Mouse (Mus musculus): ENCODE results near the gene Gm20696.

Gm20696 gene

GRCm38 (mm10) chr6:99506816-99507215, 159.8 kb downstream of the Gm20696 start:
- in situ Hi-C loops (cut with MboI; ENCODE audit: low pct_unique_long_range_greater_than_20kb in 1 of 2, low sequenced_read_pairs in 2 of 2, unreplicated experiment in 1 of 2) = no loop called here

GRCm38 (mm10) chr6:99503741-99504140, 162.9 kb downstream of the Gm20696 start:
- in situ Hi-C loops (cut with MboI; ENCODE audit: low pct_unique_long_range_greater_than_20kb in 1 of 2, low sequenced_read_pairs in 2 of 2, unreplicated experiment in 1 of 2) = no loop called here

GRCm38 (mm10) chr6:99502727-99503126, 163.9 kb downstream of the Gm20696 start:
- in situ Hi-C loops (cut with MboI; ENCODE audit: low pct_unique_long_range_greater_than_20kb in 1 of 2, low sequenced_read_pairs in 2 of 2, unreplicated experiment in 1 of 2) = no loop called here

DNA sequence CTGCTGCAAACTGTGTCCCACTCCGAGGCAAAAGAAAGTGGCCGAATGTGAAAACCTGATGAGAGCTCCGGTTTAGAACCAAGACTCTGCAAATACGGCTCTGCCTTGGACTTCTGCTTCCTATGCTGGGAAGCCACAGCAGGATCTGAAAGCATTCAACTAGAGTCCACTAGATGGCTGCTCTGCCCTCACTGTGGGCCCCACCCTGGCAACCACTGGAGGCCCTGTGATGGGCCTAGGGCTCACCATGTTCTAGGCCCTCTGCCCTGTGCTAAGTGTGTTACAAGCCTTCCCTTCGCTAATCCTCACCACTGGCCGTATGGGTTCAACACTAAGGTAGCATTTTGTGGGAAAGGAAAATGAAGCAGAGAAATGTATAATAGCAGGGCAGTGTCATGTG, 164.3 kb downstream of the Gm20696 start:
- in situ Hi-C loops (cut with MboI; ENCODE audit: low pct_unique_long_range_greater_than_20kb in 1 of 2, low sequenced_read_pairs in 2 of 2, unreplicated experiment in 1 of 2) = no loop called here

GRCm38 (mm10) chr6:99500570-99501270, 165.9 kb downstream of the Gm20696 start:
- in situ Hi-C loops (cut with MboI; ENCODE audit: low pct_unique_long_range_greater_than_20kb in 1 of 2, low sequenced_read_pairs in 2 of 2, unreplicated experiment in 1 of 2) = no loop called here

GRCm38 (mm10) chr6:99498082-99498481, 168.5 kb downstream of the Gm20696 start:
- in situ Hi-C loops (cut with MboI; ENCODE audit: low pct_unique_long_range_greater_than_20kb in 1 of 2, low sequenced_read_pairs in 2 of 2, unreplicated experiment in 1 of 2) = no loop called here

DNA sequence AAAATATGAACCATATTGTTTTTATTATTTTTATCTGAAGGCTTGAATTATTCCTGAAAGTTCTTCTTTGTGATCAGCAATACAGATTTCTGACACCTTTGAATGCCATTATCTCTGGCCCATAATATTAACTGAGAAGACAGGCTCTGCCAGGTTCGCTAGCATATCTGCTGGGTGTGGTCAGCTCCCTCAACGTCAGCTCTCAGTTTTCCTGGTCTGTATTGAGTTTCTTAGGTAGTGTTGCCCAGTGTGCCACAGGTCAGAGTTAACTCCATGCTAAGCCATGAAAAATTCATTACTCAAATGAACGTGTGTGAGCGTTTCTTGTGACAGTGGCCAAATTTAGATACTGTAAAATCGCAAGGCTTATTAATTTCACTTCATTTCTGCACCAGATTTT, 170.5 kb downstream of the Gm20696 start:
- in situ Hi-C loops (cut with MboI; ENCODE audit: low pct_unique_long_range_greater_than_20kb in 1 of 2, low sequenced_read_pairs in 2 of 2, unreplicated experiment in 1 of 2) = no loop called here

DNA sequence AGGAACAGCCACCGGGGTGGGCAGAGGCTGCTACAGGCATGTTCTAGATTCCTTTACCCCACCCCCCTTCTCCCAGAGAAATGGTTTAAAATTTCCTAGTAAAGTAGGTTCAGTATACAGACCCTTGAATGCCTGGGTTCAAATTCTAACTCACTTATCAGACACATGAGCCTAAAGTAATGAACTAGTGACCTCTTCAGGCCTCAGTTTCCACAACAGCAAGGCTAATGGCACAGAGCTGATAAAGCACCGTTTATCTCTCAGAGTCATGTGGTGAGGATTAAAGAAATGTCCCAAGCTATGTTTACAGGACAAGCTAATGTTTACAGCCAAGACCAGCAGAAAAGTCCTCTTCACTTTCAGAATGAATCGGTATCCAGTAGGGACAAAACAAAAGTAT, 173.7 kb downstream of the Gm20696 start:
- in situ Hi-C loops (cut with MboI; ENCODE audit: low pct_unique_long_range_greater_than_20kb in 1 of 2, low sequenced_read_pairs in 2 of 2, unreplicated experiment in 1 of 2) = no loop called here

GRCm38 (mm10) chr6:99491979-99492544, 174.5 kb downstream of the Gm20696 start:
- in situ Hi-C loops (cut with MboI; ENCODE audit: low pct_unique_long_range_greater_than_20kb in 1 of 2, low sequenced_read_pairs in 2 of 2, unreplicated experiment in 1 of 2) = no loop called here

- in situ Hi-C loops (cut with MboI; ENCODE audit: low pct_unique_long_range_greater_than_20kb in 1 of 2, low sequenced_read_pairs in 2 of 2, unreplicated experiment in 1 of 2) = no loop called here
Observed at GRCm38 (mm10) chr6:99491146-99491545, 175.5 kb downstream of the Gm20696 start.

GRCm38 (mm10) chr6:99489900-99490648, 176.5 kb downstream of the Gm20696 start:
- in situ Hi-C loops (cut with MboI; ENCODE audit: low pct_unique_long_range_greater_than_20kb in 1 of 2, low sequenced_read_pairs in 2 of 2, unreplicated experiment in 1 of 2) = no loop called here

- in situ Hi-C loops (cut with MboI; ENCODE audit: low pct_unique_long_range_greater_than_20kb in 1 of 2, low sequenced_read_pairs in 2 of 2, unreplicated experiment in 1 of 2) = no loop called here
Observed at GRCm38 (mm10) chr6:99489423-99489822, 177.2 kb downstream of the Gm20696 start.

DNA sequence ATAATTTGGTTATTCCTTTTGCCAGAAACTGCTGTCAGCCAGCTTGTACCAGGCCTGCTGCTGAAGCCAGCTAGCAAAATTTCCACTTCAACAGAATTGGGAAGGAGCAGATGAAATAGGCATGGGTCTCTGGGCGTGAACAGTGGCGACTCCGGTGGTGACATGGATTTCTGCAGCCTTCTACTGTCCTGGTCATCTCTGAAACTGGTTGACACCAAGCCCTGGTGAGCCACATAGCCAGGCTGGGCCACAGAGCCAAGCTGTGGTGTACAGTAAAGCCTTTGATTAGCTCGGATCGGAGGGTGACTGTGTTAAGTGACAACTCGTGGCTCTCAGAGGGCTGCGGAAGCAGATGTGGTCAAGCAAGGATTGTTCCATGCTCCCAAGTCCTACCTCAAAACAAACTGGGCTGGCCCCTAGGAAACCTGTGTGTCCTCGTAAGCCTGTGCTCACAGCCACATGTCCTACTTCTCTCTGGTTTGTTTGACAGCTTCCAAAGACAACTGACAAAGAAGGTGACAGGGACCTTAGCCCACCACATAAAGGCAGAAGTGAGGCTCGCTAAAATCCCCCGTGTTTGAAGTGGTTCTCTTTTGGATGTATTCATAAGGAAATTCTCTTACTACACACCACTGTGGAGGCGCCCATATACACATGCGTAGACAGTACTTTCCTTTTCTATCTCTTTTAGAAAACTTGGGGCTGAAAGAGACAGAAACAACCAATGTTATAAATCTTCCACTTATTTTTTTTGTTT, 180.5 kb downstream of the Gm20696 start:
- in situ Hi-C loops (cut with MboI; ENCODE audit: low pct_unique_long_range_greater_than_20kb in 1 of 2, low sequenced_read_pairs in 2 of 2, unreplicated experiment in 1 of 2) = no loop called here

DNA sequence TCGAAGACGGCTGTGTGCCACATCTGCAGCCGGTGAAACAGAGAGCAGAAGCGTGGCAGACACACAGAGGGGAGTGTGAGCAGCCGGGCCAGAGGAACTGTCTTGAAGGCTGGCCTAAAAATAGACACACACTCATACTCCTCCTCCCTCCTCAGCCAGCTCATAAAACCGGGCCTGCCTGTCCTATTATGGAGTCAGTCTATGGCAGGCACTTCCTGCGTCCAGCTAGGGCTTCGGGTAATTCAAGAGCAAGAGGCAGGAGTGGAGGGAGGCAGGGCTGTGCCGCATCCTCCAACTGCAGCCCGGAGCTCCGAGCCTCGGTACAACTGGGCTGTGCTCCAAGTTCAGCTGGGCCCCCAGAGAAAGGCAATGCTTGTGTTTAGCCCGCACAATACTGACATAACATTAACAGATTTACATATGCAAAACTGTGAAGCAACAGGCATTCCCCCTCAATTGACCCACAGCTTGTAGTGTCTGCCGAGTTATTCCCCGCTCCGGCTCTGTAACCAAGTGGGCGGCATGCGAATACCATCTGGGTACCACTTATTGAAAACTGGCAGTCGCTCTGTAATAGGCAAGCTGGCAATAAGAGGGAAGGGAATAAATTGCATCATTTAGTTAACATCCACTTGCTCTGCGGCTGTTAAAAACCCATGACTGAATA, 181.2 kb downstream of the Gm20696 start:
- in situ Hi-C loops (cut with MboI; ENCODE audit: low pct_unique_long_range_greater_than_20kb in 1 of 2, low sequenced_read_pairs in 2 of 2, unreplicated experiment in 1 of 2) = no loop called here

GRCm38 (mm10) chr6:99484884-99485216, 181.7 kb downstream of the Gm20696 start:
- in situ Hi-C loops (cut with MboI; ENCODE audit: low pct_unique_long_range_greater_than_20kb in 1 of 2, low sequenced_read_pairs in 2 of 2, unreplicated experiment in 1 of 2) = no loop called here

DNA sequence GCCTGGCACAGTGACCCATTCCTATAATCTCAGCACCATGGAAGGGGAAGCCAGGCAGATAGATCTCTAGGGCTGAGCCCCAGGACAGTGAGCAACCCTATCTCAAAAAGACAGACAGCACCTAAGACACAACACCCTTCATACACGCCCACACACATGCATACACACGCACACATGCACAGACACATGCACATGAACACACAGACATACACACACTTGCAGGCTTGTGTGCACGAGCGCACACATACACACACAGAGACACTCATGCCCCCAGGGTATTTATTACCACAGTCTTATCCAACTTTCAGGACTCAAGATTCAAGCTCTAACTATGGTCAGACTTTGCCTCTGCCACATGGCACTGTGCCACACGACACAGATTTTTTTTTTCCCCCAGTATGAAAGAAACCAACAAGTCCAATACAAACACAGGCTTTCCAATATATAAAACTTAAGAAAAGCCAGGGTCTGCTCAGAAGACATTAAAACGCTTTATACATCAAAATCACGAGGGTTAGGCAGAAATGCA, 182.3 kb downstream of the Gm20696 start:
- in situ Hi-C loops (cut with MboI; ENCODE audit: low pct_unique_long_range_greater_than_20kb in 1 of 2, low sequenced_read_pairs in 2 of 2, unreplicated experiment in 1 of 2) = no loop called here

GRCm38 (mm10) chr6:99483556-99483955, 183.0 kb downstream of the Gm20696 start:
- in situ Hi-C loops (cut with MboI; ENCODE audit: low pct_unique_long_range_greater_than_20kb in 1 of 2, low sequenced_read_pairs in 2 of 2, unreplicated experiment in 1 of 2) = no loop called here

DNA sequence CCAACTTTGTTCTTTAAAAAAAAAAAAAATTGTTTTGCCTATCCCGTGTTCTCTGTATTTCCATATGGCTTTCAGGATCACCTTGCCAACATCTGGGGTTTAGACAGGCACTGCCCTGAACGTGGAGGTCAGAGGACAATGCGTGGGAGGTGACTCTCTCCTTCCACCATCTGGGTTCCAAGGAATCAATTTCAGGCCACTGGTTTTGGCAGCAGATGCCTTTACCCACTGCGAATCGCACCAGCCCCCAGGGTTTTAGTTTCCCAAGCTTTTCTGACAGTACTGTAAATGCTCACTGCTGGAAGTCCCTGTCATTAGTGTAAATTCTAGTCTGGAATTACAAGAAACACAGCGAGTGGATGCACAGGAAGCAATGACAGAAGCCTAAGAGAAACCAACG, 185.0 kb downstream of the Gm20696 start:
- in situ Hi-C loops (cut with MboI; ENCODE audit: low pct_unique_long_range_greater_than_20kb in 1 of 2, low sequenced_read_pairs in 2 of 2, unreplicated experiment in 1 of 2) = no loop called here

Measured in mouse embryonic stem cell (cell line).